Mouse (Mus musculus) T-helper 2 cell (primary cell): ENCODE results near the gene Nkx2-1.

ENCODE experiments used
- in situ Hi-C: fragments of 300-600 bp; cut with MboI, MseI; formaldehyde crosslinking; loops from one replicate; pipeline ENCODE4 v1.15.1; 2025; ENCODE audit warnings: high pct_unique_total_duplicates

Gene Nkx2-1

DNA sequence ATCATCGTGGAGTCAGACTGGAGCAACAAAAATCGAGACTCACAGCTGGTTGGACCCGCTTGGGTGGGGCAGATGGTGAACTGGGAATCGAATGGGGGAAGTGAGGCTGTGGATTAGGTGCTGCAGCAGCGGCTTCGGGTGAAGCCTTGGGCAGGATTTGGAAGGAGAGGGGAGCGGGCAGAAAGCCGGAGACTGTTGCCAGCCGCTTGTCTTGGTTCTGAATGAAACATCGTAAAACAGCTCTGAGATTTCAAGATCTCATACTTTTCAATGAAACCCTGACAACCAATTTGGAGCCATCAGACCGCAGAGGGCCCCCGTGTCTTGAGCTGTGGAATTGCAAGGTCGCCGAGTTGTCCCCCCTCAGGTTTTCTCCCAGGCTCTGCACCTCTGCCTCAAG is 12.5 kb downstream of the Nkx2-1 start:
- in situ Hi-C loops = no loop called here

DNA sequence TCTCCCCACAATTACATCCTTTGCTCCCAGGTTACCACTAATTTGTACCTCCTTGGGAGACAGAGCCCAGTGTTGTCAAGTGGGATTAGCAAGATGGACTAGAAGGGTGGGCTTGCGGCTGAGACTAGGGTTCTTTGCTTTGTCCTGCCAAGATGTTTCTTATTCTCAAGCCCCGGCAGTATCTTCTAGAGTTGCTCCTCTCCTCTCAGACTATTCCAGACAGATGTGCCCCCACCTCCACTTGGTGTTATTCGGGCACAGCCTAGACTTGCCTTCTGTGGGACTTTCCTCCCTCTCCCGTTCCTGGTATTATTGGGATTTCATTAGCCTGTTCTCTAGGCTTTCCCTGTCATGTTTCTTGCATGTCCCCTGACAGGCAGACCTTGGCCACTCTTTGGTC is 14.5 kb downstream of the Nkx2-1 start:
- in situ Hi-C loops = no loop called here

DNA sequence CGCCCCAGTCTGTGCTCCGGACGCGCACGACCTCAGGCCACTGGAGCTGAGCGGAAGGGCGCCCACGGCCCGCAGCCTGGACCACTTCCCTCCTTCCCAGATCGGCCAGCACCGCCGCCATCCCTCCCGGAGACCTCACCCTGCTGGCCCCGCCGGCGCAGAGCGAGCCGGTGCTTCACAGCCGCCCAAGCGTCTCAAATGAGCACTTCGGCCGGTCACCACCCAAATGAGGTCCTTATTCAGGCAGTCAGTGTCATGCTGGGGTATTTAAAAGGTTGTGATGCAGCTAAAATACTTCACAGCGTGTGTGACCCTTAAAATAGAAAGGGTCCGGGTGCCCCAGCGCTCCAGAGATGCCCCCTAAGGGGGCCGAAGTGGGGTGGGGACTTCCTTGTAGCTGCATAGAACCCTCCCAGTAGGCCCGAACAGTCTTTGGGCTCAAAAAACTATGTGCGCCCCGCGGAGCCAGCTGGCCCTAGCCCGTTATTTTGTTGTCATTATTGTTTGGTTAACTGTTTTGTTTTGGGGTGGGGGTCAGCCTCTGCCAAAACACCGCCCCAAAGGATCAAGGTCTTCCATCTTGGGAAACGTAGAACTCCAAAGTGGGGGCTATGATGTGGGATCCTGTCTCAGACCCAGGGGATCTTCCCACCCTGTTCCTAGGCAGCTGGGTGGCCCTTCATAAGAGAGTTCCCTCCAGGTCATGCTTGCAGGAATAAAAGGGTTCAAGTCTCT is 15.4 kb downstream of the Nkx2-1 start:
- in situ Hi-C loops = no loop called here

DNA sequence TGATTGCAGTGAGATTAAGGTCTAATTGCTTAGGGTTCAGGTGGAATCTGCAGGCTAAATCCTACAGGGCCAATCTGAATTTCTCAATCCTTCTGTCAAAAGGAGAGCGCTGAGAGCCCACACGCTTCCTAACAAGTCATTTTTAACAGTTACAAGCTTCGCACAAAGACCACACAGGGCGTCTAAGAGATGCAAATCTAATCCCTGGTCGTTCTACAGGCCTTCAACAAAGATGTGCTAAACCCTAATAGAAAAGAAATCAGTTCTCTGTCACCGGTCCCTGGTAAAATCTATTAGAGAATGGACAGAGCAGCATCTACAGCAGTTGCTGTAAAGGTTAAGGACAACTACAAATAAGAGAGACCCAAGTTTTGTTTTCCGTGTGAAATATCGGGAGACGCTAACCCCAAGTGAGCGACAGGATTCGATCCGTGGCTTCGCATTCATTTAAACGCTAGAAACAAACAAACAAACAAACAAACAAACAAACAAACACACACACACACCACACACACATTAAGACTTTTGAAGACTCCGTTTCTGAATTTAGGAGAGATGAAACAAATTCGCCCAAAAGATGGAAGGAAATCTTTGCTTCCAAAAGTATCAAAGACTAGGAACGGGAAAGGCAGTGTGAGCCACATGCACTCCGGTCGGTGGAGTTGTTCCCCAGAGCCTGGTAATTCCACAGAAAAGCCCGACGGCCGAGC is 16.2 kb downstream of the Nkx2-1 start:
- in situ Hi-C loops = no loop called here

DNA sequence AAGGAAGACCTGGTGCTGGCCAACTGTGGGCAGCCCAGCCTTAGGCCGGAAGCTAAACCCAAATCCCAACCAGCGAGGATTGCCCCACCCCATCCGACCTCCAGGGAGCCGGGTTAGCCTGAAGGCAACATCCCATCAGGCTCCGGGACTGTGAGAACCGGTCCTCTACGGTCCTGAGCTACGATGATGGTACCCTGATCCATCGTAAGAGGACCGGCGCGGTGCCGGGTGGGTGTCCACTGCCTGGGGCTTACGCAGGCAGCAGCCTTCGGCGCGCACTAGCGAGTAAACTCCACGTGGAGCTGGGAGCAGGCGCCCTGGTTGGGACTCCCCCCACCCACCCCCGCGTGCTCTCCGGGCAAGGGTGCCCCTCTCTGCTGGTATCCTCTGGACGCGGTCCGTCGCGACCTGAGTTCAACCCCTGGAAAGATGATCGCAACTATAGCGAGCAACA is 16.9 kb downstream of the Nkx2-1 start:
- in situ Hi-C loops = no loop called here

DNA sequence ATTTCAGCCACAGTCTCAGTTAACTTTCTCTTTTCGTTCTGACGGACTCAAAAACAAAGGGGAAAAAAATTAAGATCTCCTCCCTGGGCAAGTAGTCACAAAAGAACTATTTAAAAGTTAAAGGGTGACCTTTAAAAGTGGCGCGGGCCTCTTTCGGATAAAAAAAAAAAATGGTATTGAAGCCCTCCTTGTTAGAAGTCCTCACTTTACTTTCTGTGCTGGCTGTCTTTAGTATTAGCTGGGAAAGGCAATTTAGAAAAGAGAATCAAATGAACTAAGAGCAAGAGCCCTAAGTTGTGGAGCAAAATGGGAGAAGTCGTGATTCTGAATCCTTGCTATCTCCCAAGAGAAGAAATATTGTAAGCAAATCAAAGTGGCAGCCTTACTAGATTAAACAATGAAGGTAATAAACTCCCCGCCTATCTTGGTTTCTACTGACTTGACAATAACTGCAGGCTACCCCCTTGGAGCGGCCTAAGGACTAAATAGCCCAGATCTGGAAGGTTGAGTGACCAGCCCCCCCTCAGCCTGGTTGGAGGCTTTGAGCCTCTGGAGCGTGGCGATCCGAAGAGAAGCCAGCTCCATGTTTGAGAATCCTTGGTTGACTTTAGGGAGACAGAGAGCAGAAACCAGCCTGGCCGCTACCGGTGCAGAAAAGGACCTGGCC is 17.5 kb downstream of the Nkx2-1 start:
- in situ Hi-C loops = no loop called here

DNA sequence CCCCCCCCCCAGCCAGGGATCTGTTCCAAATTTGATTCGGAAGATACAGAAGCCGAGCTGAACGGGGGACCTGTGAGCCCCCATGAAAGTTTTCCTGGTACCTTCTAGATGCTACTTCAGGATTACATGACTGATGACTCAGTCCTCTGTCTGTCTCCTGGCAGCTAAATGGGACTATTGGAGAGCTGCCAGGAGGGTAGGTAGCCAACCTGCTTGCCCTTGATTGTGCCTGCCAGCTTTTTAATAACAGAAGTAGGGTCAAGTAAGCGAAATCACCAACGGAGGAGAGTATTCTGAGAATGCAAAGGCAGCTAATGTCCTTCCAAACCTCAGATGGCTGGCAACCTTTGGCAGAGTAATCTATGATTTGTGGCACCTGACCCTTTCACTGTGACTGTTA is 18.5 kb downstream of the Nkx2-1 start:
- in situ Hi-C loops = no loop called here

DNA sequence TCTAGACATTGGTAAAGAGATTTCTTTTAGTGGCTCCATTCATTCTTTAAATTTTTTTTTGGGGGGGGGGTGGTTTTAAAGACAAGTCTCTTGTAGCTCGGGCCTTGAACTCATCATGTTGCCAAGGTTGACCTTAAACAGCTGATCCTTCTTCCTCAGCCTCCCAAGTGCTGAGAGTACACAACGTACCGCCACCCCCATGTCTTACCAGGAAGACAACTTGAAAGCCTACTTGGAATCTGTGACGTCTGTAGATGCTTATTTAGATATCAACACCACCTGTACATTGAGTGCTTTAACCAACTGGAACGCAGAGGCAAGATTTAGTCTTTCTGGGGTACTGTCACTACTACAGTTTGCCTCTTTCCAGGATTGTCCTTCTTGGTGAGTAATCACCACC is 21.9 kb downstream of the Nkx2-1 start:
- in situ Hi-C loops = no loop called here

DNA sequence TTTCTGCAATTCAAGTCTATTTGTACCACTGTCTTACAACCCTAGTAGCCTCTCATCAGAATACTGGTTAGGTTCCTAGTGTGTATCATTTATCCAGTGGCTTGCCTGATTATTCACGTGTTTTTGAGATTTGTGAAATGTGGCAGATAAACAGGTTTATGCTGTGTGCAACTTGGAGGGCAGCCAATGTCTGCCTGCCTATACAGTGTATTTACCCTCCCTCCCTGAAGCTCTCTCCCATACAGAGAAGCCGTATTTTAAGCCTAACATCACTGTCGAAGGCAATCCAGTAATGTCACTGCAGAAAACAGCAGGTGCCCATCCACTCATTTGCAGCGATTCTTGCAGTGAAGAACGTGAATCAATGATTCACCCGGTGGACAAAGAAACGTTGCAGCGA is 28.3 kb downstream of the Nkx2-1 start:
- in situ Hi-C loops = loop anchor here (5.0 kb wide), 1 partner anchor 76 kb away; no protein-coding TSS in a partner anchor

DNA sequence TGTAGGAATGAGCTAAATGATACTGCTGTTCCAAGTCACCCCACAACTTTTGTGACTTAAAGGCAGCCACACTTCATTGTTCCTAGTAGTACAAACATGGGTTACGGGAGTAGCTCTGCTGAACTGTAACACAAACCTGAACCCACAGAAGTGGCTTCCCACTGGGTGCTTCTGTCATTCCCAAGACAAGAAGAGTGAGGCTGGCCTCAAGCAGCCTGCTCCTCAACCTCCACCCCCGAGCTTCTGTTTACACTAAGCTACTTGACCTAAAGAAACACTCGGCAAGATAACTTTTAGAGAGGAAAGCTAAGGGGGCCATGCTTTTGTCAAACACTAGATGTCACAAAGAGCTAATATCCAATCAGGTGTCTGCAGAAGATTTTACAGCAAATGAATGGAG is 49.7 kb downstream of the Nkx2-1 start:
- in situ Hi-C loops = no loop called here

DNA sequence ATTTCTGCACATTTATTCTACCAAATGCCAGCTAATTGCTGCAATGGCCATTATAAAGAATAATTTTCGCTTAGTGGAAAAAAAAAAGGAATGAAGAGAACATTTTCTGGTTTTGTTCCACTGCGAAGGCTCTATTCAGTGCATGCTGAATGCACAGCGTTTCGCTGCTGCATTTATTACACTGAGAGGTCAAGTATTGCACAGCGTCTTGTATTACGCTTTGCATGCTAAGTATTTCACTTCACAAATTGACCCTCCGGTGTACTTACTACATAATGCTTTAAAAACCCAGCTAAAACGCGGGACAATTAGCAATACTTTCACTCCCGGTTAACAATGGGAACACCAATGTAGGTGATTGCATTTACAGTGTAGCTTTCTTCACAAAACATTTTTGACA is 54.1 kb downstream of the Nkx2-1 start:
- in situ Hi-C loops = no loop called here
